Mouse (Mus musculus) large intestine, adult 2 months (tissue): ENCODE data around the gene Klhl42. TPM values are rescaled to one million over a fixed set of nuclear protein-coding genes. Genes with fewer than 3 reads are reported as not detected.

Experiments
- DNase-seq: peaks from one replicate; pipeline ENCODE4 v3.0.0-alpha.2; 2012; ENCODE audit warnings: low read depth, low spot score
- WGBS: fragments of 180-500 bp; shearing (Covaris S2); methylation state at CpG from one replicate; pipeline ENCODE4 v1.1.7; 2018; 5-methylcytosine and 5-hydroxymethylcytosine counted together
- polyA plus RNA-seq: library from polyadenylated mRNA; depleted of rRNA; stranded (reverse); fragments of >200 nt; gene quantifications from 2 replicates; pipeline ENCODE4 v1.2.3, GENCODE M21; 2012

Gene Klhl42
- polyA plus RNA-seq, 1 experiment = 4.6 TPM

DNA sequence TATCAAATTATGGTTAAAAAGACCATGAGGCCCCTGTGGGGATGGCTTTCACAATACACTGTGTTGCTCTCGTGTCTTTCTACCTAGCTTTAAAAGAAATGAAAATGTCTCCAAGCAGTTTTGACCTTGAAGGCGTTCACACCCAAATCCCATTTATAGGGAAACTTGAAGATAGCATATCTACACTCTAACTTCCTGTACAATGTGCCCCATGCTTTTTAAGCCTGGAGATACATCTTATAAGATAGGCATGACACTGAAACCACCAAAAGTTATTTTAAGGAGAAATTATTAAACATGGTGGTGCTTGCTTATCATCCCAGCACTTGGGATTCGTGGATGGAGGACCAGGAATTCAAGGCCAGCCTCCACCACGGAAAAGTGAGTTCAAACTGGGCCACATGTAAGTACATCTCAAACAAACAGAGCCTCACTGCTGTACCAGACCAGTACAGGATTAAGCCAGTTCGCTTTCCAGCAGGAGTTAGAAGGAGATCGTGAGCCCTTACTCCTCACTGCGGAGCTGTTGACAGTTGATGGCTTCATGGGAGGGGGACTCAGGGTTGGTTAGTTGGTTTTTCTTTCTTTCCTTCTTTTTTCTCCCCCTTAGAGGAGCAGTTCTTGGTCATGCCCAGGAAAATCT is 5.7 kb upstream of the Klhl42 start:
- no peak for DNase-seq
- 75% methylated on average over 7 of the region's 7 CpGs for WGBS

DNA sequence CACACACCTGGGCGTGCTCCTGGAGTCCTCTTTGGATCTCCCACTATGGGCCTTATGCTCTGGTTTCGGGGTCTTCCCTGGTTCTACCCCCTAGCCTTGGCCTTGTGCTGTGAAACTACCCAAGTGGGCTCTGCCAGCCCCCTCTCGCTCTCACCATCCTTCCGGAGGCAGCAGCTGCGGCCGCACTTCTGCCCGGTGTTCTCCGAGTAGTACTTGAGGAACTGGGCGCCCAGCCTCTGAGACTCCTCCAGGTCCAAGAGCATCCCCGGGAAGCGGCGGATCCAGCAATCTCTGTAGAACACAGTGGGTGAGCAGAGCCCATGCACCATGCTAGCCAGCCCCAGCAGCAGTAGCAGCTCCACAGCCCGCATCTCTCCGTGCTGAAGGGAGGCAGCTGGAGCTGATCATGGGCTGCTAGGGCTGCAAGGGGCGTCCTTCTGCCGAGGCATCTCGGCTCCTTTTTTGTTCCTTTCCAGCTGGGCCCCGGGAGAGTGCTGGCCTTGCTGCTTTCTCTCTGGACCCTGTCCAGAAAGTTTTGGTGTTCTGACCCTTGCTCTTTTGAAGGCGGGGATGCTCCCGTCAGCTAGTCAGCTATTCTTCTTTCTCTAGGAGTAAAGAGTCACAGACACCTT is 4.5 kb upstream of the Klhl42 start, which contains the start of gene Mansc4:
Gene Mansc4, minus strand, starts transcription at position 439 of the 632 bp plus-strand sequence.
- DNase-seq = no peak
- 26% methylated on average over 20 of the region's 20 CpGs for WGBS

DNA sequence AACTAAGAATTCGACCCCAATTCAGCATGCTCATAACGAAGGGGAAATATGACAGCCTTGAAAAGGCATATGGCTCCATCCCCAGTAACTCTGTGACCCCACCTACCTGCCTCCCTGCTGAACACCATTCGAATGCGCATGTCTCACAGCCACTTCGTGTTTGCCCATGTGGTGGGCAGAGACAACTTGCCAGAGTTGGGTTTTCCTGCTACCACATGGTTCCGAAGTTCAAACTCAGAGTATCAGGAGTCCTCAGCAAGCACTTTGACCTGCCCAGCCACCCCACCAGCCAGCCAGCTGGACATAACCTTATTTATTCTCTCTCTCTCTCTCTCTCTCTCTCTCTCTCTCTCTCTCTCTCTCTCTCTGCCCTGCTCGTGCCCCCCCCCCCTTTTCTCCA is 3.4 kb upstream of the Klhl42 start:
- DNase-seq = no peak
- 70% methylated on average over 7 of the region's 7 CpGs for WGBS

DNA sequence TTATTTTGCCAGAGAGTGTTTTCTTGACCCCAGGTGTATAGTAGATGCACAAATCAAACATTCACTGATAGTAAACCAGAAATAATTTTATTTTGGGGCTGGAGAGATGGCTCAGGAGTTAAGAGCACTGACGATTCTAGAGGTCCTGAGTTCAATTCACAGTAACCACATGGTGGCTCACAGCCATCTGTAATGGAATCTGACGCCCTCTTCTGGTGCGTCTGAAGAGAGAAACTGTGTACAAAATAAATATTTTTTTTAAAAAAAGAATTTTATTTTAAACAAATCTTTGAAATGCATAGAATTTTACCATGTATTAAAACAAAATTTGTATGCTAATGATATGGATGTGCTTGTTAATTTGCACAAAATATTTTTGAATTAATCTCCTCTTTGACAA is 2.7 kb upstream of the Klhl42 start:
- WGBS = 85% methylated on average over 3 of the region's 3 CpGs
- no peak for DNase-seq

DNA sequence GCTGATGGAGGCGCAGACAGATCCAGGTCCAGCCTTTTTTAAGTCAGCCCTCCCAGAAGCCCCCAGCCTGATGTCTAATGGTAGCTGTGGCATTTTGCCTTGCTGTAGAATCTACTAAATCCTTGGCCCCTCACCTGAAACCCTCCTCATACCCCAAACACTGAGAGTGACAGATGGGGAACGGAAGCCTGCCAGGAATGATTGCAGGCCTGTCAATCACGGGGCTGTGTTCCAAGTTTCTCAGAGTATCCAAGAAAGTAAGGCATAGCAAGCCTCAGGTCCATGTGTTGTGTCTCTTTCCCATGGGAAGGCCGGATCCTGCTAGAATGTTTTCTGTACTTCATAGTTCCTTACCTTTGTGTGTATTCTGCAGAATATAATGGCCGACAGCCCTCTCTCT is 988 bp upstream of the Klhl42 start:
- WGBS = 95% methylated on average over 5 of the region's 5 CpGs
- no peak for DNase-seq

DNA sequence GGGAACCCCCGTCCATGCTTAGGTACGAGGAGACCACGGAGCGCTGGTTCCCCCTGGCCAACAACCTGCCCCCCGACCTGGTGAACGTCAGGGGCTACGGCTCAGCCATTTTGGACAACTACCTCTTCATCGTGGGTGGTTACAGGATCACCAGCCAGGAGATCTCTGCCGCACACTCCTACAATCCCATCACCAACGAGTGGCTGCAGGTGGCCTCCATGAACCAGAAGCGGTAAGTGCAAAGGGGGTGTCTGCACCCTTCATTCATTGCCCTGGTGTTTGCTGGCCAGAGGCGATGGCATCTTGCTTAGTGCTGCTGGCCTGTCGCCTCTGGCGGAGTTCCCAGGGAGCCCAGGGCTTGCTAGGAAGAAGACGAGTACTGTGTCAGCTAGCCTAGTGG is 957 bp downstream of the Klhl42 start:
- 3% methylated on average over 15 of the region's 15 CpGs for WGBS
- DNase-seq = no peak

DNA sequence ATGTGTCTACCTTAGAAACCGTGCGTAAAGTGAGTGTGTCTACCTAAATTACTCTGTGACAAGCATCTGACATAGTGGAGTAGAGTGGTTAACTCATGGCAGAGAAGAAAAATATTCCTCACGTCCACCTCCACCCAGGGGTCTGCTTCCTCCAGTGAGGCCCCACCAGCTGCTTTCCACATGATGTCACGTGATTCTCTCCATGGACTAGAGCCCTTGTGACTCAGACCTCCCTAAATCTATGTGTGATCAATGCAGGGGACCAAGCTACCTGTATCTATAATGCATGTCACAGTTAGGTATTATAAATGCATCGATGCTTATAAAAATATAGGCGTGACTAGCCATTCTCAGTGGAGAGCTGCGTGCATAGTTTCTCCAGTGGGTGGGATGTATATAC is 3.6 kb downstream of the Klhl42 start:
- WGBS = 67% methylated on average over 7 of the region's 7 CpGs
- DNase-seq = no peak

DNA sequence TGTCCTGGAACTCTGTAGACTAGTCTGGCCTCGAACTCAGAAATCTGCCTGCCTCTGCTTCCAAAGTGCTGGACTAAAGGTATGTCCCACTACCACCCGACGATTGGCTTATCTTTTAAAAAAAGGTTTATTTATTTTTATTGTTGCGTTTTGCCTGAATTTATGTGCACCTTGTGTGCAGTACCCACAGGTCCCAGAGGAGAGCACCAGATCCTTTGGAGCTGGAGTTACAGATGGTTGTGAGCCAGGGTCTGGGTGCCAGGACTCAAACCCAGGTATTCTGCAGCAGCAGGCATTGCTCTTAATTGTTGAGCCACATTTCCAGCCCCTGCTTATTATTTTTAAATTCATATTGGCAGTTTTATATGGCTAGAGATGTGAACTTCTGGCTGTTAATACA is 4.9 kb downstream of the Klhl42 start:
- DNase-seq = no peak
- 95% methylated on average over 4 of the region's 4 CpGs for WGBS

DNA sequence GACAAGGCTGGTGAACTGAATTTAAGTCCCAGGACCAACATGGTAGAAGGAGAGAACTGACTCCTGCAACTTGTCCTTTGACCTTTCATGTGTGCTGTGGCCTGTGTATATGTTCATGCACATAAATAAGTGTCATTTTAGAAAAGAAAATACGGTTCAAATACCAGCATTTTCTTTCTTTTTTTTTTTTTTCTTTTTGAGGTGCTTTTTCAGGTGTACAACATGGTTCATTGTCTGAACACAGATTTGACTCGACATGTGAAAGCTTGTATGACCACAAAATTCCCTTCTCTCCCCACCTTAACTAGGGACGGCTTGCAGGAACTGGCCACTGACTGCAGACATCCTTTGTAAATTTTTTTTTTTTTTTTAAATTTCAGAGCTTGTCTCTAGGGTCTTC is 5.8 kb downstream of the Klhl42 start:
- WGBS = 77% methylated on average over 3 of the region's 3 CpGs
- DNase-seq = no peak

DNA sequence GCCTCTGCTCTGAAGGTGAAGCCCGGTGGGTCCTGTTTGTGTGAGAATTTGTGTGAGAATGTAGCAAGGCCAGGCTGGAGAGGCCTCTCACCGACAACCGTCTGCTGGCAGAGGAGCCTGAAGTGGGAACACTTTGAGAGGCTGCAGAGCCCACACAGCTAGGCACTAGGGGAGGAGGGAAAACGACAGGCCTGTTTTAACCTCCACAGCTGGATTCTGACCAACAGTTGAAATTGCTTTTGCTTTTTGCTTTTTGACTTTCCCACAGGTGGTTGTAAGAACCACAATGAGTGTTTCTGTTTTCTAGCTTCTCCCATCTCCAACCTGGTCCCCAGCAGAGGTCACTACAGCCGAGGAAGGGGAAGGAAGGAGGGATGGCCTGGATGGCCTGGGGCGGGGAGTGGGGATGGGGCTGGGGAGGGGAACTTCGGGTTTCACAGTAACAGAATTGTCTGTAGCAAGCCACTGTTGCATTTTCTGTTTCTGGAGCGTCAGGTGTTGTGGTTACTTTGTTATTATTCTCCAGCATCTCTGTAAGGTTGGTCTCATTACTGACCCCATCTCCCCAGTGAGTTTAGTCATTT is 6.3 kb downstream of the Klhl42 start:
- no peak for DNase-seq
- 63% methylated on average over 8 of the region's 8 CpGs for WGBS

DNA sequence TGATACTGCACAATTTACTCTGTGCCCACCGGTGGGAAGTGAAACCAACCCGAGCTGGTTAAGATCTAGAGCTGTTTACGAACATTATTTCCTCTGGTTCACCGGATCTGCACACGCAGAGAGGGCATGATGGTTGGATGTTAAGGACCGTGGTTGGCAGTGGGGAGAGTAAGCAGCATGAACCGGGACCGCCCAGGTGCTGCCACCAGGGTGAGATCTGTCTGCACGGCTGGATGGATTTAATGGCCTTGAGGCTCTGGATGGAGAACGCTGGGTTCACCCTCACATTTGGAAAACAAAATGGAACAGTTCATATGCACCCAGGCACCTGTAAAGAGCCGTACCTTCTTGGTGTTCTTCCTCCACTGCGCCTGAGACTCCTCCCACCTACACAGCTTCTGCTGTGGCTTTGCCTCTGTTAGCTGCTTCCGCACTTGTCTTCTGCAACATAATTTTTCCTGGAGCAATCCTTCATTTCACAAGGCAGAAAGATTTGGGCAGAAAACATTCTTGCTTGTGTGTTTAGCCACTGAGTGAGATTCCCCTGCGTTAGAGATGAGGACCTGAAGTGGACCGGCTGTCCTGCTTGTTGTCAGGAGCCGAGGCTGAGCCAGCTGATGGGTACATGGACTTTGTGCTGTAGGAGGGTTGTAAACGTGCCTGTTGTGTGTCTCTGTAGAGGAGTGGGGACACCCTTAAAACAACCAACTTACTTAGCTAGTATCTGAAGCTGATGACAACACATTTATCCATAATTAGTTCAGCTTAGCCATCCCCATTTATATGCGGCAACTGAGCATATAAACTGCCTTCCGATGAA is 8.5 kb downstream of the Klhl42 start:
- DNase-seq = no peak
- 34% methylated on average over 19 of the region's 19 CpGs for WGBS

DNA sequence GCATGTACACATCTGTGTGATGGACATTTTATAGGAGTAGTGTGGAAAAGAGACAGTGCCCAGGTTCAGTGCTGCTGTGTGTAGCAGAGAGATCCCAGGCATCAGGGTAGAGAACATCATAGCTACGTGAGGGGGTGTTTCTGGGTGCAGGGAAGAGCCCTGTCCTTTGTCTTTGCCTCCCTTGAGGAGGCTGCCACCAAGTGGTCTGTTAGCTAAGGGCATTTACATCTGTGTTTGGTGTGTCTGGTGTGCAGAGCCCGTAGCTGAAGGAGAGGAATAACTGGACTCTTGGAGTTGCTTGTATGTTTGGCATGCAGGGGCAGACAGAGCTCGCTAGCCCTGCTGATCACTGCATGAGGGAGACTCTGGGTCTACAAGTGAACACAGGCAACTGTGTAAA is 11.1 kb downstream of the Klhl42 start:
- whole genome bisulfite sequencing = 44% methylated on average over 3 of the region's 3 CpGs
- no peak for DNase-seq

DNA sequence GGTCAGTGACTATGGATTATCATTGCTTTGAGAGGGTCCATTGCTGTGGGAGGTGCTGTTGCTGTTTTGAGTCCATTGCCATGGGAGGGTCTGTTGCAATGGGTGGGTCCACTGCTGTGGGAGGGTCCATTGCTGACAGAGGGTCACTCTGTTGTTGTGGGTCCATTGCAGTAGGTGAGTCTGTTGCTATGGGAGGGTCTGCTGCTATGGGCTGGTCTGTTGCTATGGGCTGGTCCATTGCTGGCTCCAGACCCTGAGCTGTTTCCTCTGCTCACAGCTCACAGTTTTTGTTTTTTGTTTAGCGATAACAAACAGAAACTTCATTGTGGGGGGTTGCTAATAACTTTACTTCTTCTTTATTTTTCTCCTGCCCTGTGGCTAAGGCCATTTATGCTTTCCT is 14.3 kb downstream of the Klhl42 start:
- no peak for DNase-seq

DNA sequence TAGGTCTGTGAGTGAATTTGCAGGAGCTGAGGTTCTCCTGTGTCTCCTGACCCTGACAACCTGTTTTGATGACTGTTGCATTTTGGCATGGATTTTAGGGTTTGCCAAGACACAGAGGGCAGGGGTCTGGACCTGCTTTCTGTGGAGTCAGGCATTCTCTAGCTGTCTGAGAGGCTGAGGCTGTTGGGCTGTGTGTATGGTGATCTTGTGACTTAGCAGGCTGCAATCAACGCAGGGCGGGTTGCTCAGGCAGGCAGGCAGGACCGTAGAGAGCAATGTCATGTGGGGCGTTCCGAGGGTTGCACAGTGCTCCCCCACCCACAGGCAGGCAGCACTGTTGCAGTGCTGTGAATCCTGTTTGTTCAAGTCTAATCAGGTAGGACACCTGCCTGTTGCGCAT is 15.5 kb downstream of the Klhl42 start:
- WGBS = 85% methylated on average over 6 of the region's 6 CpGs
- DNase-seq = no peak

More for the DNA sequence above, 14.3 kb downstream of the Klhl42 start:
- WGBS = 94% methylated on average over 1 of the region's 1 CpGs

DNA sequence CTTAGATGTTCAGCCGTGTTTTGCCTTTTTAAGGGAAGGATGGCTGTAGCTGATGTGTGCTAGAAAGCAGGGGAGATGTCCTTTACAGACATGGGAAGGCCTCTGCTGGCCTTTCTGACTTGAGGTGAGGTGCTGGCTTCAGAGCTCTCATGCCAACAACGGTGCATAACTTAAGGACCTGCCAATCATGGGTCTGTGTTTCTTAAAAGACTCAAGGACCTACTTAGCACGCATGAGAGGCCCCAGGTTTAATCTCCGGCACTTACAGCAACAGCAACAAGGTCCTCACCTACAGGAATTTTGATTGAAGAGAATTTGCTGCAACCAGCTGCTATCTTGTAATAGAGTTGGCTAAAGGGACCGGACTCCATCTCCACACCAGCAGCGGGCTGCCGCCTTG is 18.1 kb downstream of the Klhl42 start:
- DNase-seq = no peak
- 93% methylated on average over 7 of the region's 7 CpGs for WGBS

DNA sequence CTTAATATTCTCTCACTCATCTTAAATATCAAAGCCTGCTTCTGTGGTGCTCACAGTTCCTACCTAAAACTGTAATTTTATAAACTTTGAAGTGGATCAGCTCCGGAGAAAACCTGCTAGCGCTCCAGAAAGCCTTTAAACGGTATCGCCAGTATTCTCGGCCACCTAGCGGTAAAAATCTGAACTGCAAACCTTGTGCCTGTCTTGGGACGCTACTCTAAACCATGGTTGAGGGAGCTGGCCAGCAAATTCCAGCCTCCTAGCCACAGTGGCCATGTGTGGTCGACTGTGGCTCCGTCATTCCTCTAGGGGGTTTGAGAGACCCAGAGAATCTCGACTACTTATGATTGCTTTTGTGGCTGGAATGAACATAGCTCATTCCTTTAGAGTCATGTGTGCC is 25.4 kb downstream of the Klhl42 start:
- WGBS = 10% methylated on average over 10 of the region's 10 CpGs

DNA sequence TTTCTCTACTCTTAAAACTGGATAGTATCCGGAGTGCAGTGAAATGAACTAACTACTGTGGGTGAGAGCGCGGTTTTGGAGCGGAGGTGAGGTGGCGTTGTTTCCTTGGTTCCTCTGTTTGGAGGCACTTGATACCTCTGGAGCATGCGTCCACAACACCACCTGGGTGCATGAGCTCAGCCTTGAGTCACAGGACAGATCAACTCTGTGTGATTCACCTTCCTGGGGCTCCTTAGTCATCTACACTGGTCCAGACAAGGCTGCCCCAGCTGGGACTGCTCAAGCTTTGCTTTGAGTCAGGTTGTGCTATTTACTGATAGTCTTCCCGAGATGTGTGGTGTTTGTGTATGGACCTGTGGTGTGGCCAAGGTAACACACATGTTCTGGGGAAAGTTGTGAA is 26.6 kb downstream of the Klhl42 start:
- 85% methylated on average over 7 of the region's 7 CpGs for WGBS

More for the DNA sequence above, 25.4 kb downstream of the Klhl42 start:
- peak; percentile 51 for DNase-seq

DNA sequence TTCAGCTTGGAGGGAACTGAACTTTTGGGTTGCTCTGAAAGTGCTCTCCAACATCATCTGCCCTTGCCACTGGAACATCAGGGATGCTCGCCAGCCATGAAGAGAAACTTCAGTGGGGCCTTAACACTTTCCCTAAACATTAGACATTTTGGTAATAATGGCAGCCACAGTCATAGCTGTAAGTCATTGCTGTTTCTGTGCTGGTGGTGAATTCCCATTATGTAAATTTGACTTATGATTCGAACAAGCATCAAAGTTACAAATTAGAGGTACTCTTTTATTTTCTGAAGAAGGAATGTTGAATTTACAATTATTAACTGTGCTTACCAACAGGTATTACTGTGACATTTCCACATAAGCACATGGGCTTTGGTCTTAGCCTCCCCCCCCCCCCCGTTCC is 27.0 kb downstream of the Klhl42 start:
- DNase-seq = no peak
- 85% methylated on average over 3 of the region's 3 CpGs for WGBS

More for the DNA sequence above, 26.6 kb downstream of the Klhl42 start:
- no peak for DNase-seq

DNA sequence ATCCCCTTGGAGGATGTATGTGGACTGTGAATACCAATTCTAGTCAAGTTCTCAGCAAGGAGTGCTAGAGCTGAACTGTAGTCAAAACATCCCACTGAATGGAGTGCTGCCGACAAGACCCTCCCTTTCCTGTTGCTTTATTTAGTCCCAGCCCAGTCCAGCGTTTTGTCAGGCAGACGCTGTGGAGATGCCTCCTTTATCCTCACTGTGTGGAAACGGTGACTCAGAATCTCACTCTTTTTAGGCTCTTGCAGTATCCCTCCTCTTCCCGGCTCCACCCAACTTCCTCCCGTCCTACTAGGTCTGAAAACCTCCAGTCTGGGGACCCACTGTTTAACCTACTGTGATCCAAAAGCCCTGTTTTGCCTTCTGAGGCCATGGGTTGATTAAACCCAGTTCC is 30.1 kb downstream of the Klhl42 start:
- no peak for DNase-seq
- WGBS = 41% methylated on average over 6 of the region's 6 CpGs

DNA sequence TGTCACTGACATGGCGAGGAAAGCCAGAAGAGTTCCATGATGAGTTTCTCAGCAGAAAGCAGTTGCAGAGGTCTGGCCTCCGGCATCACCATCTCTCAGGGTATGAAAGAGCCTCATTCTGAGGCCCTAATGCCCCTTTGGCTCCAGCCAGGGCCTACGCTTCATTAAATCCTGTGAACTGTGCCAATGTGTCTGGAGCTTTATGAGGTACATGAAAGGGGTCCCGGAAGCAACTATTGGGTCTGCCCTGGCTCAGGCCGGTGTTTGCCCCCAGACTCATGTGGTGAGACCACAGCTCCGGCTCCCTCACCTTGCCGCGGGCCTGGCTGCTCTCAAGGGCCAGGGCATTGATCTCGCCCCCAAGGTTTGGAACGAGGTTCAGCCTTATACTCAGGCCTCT is 36.1 kb downstream of the Klhl42 start:
- DNase-seq = no peak
- WGBS = 88% methylated on average over 10 of the region's 10 CpGs
